Mouse (Mus musculus) spleen, embryonic (tissue): ENCODE measurements around the gene Foxj3.
"Not testable (repeated sequence)": the region's sequence is repeated elsewhere in the genome, so short reads cannot be mapped to it uniquely, and the experiment has no call there.

Experiments
- CTCF ChIA-PET: fragments of 350-600 bp; sonication (Branson Sonifier 250); formaldehyde crosslinking; loops from one replicate; lab custom pipeline; 2022; lab: Charles Lee

The Foxj3 gene

DNA sequence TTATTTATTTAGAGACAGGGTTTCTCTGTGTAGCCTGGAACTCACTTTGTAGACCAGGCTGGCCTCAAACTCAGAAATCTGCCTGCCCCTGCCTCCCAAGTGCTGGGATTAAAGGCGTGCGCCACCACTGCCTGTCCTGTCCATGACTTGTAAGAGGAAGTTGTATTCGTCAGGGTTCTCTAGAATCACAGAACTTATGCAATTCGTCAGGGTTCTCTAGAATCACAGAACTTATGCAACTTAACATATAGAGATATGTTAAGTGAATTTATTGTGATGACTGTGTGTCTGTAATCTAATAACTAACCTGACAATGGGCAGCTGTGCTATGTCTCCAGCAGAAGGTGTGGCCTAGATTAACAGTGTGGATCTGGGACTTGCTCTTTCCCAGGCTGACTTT is at the start of gene Foxj3:
Foxj3 (plus strand) TSS at position 390 of the 400 bp plus-strand sequence.
- CTCF ChIA-PET: not testable (repeated sequence)

DNA sequence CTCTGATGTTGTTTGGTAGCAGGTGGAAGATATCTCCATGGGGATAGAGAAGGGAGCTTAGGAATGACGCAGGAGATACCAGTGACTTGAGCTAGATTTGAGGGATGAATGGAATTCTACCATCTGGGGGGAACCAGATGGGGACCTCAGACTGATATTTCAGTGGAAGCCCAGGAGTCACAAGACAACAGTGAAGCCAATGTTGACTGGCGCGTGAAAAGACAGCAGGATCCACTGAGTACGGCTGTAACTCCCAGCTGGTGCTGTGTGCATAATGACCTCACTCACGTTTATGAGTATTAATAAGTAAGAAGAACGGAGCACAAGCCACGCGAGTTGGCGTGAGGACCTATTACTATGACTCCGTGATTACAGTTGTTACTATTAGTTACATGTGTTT is 47.1 kb upstream of the Foxj3 start:
- CTCF ChIA-PET: no interaction called here

DNA sequence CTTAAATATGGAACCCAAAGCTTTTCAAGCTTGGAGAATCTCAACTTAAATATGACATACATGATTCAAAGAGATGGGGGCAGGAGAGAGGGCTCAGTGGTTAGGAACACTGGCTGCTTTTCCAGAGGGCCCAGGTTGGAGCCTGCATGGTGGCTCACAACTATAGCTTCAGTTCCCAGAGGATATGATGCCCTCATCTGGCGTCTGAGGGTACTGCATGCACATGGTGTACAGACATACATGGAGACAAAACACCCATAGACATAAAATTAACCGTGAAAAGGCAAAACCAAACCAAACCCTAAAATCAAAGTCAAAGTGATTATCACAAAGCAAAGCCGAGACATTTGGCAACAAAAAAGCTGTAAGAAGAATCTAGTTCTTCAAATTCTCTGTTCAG is 46.0 kb upstream of the Foxj3 start:
- CTCF ChIA-PET: no interaction called here

DNA sequence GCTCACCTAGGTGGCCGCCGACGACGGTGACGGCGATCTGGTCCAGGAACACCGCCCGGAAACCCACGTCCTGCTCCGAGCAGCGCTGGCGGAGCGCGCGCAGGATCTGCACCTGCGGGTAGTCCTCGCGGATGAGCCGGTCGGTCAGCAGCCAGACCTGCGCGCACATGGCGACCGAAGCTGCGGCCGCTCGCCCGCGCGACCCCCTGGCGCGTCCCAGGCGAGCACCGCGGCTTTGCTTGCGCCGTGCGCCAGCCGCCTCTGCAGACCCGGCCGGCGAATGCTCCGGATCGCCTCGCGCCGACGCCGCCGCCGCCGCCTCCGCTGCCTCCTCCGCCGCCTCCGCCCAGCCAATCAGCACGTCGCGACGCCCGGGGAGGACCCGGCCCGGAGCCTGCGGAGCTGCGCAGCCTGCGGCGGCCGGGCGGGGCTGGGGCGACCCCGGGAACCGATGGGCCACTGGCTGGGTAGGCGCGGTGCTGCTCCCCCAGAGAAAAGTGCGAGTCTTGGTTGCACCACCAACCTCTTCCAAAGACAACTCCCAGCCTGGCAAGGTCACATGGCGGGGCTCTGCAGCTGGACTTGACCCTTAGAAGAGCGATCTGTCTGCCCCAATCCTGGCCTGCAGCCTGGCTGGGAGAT is 44.4 kb upstream of the Foxj3 start, which contains the start of gene Rimkla:
Rimkla (minus strand) TSS at position 338 of the 642 bp plus-strand sequence.
- CTCF ChIA-PET: interaction anchor here (0.7 kb wide), 1 partner anchor 241 kb away, joined by 5 read pairs; the partner anchor contains the start of gene Hivep3

DNA sequence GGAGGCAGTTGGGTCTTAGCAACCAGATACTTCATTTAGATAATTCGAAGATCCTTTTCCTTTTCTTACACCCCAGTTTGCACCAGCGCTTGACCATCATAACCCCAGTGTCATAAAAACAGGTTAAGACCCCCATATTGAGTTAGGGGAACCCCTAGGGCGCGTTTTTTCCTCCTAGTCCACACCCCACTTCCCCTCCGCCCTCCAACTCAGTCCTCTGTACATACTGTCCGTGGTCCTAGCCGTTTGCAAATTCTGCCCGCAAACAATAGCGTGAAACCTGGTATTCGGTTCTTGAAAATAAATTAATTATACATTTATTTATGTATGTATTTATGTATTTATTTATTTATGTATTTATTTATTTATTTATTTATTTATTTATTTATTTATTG is 43.9 kb upstream of the Foxj3 start:
- CTCF ChIA-PET: no interaction called here

DNA sequence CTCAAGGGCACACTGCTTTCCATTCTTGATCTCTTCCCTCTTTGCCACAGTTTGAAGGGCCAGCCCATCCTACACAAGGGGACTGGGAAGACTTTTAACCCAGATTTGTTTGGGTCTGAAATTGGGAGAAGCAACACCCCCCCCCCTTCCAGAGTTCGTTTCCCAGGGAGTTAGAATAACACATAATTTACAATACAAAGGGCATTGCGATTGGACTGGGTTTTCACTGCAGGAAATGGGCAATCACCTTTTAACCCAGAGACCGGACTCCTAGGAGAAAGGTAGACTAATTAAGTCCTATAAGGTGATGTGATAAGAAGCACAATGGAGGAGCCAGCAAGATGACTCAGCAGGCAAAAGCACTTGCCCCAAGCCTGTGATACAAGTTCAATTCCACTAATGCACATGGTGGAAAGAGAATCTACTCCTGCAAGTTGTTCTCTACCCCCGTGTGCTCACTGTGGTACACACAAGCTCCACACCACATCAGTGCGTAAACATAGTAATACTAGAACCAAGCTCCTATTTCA is 38.4 kb upstream of the Foxj3 start:
- CTCF ChIA-PET: no interaction called here

DNA sequence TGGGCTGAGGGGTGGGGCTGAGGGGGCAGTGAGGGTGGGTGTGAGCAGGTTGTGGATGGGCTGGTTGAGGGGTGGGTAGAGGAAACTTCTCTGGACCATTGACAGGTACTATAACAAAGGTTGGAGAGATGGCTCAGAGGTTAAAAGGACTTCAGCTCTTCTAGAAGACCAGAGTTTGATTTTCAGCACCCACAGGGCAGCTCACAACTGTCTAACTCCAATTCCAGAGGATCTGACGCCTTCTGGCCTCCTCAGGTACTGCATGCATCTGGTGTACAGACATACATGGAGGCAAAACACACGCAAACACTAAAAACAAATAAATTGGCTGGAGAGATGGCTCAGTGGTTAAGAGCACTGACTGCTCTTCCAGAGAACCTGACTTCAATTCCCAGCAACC is 25.2 kb upstream of the Foxj3 start:
- CTCF ChIA-PET: no interaction called here

DNA sequence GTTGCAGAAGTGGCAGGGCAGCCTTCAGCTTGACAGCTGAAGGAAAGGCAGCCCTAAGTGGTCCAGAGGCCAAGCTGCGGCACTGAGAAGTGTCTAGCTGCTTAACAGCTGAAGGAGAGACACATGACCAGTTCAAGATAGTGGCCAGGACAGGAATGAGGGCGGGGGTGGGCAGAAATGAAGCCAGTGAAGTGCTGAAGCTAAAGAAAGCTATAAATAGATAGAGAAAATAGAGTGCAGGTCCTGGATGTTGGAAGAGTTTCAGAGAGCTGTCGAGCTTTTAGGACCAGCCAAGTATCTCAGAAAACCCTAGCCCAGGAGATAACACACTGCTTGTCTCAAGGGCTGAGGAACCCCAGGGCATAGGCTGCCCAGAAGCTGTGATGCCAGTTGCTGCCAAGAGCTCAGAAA is 24.1 kb upstream of the Foxj3 start:
- CTCF ChIA-PET: interaction anchor here (0.6 kb wide), 1 partner anchor 45 kb away, joined by 3 read pairs; no protein-coding TSS in a partner anchor

DNA sequence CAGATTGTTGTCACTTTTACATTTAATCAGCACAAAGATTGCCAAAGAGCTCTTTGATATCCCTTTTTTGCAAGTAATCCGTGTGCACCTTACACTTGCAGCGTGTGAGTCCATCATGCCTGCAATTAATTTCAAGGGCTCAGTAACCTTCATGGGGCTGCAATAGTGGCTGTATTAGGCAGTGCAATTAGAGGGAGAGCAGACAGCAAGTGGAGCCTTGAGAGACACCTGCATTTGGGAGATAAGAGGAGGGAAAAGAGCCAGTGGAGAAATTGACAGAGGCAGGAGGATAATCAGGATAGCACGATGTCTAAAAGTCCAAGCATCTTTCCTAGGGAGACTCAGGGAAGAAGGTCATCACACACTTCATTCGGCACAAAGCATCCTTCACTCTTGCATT is 13.2 kb upstream of the Foxj3 start:
- CTCF ChIA-PET: no interaction called here

DNA sequence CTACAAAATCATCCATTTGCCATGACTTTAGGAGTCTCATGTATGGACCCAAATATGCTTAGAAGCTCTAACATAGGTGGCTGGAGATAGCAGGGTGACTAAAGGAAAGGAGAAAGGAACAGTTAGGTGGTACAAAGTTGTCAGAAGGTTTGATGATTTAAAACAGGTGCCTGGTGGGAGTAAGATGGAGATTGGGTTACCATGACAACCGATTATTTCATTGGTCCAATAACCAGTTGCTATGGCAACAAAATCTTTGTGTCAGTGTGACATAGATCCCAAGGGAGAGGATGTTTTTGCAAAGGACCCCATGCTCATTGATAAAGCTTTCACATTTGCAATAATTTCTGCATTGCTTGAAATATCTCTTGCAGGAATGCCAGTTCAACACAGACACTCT is 12.8 kb upstream of the Foxj3 start:
- CTCF ChIA-PET: no interaction called here

DNA sequence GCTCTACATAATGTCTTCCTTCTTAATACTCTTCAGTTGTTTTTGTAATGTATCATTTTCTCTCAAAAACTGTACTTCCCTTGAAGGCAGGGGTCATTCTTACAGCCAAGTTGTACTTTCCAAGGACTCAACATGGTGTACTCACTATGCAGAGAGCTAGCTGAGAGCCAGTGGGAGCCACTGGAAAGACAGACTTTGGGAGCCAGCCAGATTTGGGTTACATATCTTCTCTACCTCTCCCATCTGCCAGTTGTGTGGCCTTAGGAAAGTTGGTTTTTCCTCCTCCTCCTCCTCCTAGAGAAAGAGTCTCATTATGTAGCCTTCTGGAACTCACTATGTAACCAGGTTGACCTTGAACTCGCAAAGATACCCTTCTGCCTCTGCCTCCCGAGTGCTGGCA is 12.3 kb upstream of the Foxj3 start:
- CTCF ChIA-PET: no interaction called here

DNA sequence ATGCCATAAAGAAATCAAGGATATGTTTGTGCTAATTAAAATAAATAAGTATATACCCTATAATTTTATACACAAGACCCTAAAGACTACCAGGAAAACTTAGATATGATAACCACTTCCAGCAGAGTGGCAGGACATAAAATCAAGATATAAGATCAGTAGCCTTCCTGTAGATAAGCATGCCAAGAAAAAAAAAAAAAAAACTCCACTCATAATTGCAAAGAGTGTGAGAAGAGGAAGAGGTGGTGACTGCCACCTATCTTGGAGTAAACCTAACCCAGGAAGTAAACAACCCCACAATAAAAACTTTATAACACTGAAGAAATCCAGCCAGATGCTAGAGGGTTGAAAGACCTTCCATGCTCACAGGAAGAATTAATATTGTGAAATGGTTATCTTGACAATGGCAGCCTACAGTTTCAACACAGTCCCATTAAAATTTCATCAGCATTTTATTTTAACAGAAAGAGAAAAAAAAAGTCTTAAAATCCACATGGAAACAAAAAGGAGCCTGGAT is 10.4 kb upstream of the Foxj3 start:
- CTCF ChIA-PET: interaction anchor here (0.7 kb wide), 1 partner anchor 40 kb away, joined by 4 read pairs; no protein-coding TSS in a partner anchor

DNA sequence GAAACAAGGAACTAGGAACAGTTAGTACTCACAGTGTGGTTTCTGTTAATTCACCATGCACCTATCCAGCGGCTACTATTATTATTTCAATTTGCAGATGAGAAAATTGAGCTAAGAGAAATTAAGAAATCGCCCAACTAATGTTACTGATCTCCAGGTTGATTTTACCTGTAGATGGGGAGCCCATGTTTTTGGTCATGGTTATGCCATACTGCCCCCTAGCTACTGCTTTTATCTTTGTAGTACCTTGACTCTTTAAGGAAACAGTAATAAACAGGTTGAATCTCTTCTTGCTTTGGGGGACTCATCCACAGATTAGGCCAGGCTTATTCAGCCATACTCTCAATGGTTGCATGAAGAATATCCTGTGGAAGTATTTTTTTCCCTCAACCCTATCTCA is 5.0 kb upstream of the Foxj3 start:
- CTCF ChIA-PET: interaction anchor here (0.6 to 0.7 kb wide), 3 partner anchors 110 to 609 kb away, joined by 3 read pairs; no protein-coding TSS in a partner anchor

DNA sequence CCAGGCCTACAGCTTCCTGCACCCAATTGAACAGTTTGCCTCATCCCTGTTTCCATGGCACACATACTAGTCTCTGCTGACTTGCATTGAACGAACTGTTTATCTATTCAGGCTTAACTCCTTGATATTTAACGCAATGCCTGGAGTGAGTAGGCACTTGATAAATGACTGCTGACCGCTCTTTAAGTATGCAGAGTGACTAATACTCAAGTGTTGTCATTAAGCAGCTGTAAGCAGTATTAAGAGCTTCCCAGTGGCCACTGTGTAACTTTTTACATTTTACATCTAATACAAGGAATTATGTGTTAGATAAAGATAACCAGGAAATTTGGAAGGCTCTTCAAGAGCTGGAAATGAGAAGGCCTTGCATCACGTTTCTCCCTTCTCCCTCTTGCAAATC is 1.7 kb upstream of the Foxj3 start:
- CTCF ChIA-PET: no interaction called here

DNA sequence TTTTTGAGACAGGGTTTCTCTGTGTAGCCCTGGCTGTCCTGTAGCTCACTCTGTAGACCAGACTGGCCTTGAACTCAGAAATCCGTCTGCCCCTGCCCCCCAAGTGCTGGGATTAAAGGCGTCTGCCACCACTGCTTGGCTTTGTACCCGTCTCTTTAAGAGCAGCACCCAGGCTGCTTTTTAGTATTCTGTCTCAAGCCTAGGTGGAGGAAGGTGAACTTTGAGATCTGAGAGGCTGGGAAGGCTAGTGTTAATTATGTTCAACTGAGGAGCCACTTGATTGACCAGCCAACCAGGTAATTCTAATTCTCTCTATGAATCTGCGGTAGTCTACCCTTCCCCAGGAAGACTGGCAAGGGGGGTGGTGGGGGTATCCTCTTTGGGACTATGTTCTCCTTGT is 632 bp downstream of the Foxj3 start:
- CTCF ChIA-PET: no interaction called here

DNA sequence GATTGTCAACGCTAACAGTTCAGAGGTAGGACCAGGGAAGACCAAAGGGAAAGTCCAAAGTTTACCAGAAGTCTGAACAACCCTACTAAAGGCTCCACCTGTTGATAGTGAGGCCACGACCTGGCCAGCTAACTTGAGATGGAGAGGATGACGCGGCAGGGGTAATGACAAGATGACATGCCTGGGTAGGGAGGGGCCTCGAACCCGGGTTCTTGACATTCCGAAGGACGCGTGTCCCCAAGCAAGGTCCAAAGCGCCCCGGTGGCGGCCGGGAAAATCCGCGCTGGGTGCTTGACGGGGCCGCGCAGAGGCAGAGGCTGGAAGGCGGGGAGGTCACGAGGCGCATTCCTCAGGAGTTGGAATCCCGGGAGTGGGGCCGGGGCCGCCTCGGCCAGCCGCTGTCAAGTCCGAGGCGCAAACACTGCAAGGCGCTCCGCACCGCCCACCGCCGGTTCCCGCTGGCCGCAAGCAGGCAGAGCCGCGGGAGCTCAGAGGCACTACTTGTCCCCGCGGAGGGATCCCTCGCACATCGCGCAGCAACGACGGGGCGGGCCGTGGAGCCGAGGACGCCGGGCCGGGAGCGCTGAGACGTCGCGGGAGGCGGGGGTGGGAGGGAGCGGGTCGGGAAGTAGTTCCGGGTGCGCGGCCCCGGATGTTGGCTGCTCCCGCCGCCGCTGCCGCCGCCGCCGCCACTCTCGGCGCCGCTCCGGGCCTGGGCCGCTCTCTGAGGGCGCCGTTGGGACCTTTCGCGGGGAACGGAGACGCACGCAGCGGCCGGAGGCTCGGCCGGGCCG is 2.4 kb downstream of the Foxj3 start, which contains the start of gene Frg2f1:
Frg2f1 (minus strand) TSS at position 499 of the 794 bp plus-strand sequence.
- CTCF ChIA-PET: no interaction called here

DNA sequence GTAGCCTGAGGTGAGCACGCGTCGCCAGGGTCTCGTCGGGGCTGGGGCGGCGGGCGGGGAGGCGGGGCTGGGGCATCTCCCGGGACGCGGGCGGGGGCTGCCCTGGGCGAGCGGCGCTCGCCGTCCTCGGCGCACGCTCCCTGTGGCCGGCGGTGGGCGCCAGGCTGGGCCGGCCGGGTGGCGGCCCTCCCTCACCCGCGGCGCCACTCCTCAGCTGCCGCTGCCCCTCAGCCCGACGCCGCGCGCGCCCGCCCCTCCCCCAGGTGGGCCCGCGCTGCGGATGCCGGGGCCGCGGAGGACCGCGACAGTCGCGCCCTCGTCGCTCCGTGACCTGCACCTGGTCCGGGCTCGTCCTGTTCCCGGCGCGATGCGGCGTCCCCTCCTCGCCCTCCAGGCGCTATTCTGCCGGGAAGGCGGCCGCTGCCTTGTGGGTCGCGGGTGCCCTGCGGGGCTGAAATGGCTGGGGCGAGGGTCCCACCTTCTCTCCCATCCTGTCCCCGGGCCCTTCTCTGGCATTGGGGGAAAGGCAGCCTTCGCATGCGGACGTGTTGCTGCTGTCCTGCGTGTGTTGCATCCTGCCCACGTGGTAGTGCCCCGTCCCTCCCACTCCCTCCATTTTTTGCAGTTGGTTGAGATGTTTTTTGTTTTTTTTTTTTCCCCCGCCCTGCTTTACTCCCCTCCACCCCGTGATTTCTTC is 3.2 kb downstream of the Foxj3 start:
- CTCF ChIA-PET: no interaction called here

DNA sequence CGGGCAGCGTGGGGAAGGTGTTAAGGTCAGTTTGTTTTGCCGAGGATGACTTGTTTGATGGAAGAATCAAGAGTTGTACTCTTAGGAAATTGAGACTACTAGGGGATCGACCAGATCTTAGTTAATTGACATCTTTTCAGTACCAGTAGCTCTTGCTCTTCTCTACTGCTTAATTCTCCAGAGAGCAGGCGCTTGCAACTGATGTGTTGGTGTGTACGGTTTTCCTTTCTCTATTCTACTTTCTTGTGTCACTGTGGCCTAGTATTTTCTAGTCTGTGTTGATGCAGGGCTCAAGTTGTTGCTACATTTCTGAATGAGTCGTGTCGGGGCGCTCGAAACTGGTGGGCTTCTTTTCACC is 3.7 kb downstream of the Foxj3 start:
- CTCF ChIA-PET: no interaction called here

DNA sequence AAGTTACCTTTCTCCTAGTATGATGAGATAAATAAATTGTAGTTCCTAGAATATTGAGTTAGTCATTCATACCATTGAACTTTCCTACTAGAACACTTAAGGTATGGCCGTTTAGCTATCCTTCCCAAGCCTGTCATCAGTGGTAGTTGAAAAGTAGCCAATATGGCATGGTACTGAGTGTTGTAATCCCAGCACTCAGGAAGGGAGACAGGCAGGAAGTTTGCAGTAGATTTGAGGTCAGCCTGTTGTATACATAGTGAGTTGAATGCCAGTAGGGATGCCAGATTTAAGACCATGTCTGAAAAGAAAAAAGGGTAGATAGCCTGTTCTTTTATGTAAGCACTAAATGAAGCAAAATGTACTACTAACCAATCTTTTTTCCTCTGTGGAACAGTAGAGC is 14.1 kb downstream of the Foxj3 start:
- CTCF ChIA-PET: no interaction called here

DNA sequence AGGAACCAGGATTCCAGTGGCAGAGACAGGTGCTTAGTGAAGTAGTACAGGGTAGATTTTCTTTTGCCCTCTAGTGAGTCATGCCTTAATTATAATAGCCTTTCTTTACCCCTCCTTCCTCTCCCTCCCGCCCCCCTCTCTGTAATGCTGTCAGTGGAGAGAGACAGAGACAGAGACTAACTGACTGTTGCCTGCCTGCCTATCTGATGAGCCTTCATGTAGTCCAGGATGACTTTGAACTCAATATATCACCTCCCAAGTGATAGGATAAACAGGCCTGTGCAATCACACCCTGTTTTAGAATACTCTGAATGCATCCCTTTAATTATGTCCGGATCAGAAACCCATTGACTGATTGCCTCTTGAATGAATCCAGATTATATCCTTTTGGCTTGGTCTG is 18.7 kb downstream of the Foxj3 start:
- CTCF ChIA-PET: no interaction called here

DNA sequence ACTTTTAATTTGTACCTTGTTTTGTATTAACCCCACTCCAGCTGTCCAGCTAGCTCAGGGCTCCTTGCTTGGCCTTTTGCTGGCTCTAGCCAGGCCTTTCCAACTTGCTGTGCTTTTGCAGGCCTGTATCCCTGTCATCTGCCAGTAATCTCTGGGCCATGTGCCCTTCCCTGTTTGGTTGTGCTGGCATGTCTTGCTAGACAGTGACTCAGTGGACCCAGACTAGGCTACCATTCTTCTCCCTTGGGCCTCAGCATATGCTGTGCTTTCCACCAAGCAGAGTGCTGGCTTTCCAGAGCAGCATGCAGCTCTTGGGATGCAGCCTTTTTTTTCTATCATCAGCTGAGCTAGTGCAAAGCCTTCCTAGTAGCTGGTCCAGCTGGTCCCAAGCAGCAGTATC is 26.3 kb downstream of the Foxj3 start:
- CTCF ChIA-PET: no interaction called here

DNA sequence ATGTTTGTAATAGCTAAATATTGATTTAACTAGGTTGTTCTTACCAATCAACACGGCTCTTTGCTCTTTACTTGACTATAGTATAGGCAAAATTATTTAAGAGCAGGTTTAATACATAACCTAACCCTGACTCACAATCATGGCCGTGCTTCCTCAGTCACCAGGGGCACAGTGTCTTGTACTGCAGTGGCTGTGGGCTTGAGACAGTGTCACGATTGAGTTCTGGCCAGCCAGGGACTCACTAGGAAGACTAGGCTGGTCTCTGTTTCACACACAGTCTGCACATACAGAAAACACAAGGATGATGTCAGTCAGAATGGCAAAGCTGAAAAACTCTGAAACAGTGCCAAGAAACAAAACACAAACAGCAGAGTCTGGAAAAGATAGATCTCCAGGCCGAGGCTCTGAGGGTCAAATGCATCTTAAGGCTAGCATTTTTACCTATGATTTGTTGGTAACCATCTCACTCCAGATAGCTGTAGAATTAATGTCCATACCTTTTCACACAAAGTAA is 29.6 kb downstream of the Foxj3 start:
- CTCF ChIA-PET: interaction anchor here (0.6 kb wide), 1 partner anchor 40 kb away, joined by 4 read pairs; no protein-coding TSS in a partner anchor
